Mouse (Mus musculus): ENCODE results near the gene Pde4c. TPM values are rescaled to one million over a fixed set of nuclear protein-coding genes. Genes with fewer than 3 reads are reported as not detected.
A peak's percentile ranks its signal among the peaks of the same experiment; 100 is the strongest.

Gene Pde4c
- 0.56 and 0.71 TPM in 2 replicates for polyA plus RNA-seq (2016; fragmentation: Nextera tagmentation; extraction: Ambion mirVana)

DNA sequence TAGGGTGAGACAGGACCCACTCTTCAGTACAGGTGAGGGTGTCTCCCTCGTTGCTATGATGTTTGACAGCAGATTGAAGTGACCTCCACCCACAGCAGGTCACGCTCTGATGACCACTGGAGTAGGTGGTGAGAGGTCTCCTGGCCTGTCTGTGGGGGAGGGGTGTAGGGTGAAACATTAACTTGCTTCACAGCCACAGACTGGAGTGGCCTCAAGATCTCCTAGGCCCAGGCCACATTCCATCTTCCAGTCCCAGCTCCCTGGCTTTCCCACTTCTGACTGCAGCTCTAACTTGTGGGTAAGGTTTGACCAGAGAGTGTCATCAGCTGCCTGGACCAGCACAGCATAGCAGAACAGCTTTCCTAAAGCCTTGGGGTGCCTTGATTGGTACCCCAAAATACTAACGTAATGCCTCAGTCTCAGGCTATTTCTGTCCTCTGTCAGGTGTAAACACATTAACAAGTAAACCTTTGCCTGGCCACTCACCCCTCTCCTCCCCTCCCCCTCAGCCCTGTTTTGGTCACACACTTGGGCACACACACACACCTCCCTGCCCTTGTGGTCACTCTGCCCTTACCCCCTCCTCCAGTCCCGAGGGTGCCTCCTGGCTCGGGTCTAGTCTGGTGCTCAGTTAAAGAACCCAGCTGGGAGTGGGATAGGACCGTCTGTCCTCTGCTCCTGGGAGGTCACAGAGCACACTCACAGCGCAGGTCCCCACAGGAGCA is at the start of gene Pde4c:
Gene Pde4c, plus strand, starts transcription at position 235 of the 725 bp plus-strand sequence.
- no peak within 1 kb of the TSS for H3K4me3 ChIP-seq

DNA sequence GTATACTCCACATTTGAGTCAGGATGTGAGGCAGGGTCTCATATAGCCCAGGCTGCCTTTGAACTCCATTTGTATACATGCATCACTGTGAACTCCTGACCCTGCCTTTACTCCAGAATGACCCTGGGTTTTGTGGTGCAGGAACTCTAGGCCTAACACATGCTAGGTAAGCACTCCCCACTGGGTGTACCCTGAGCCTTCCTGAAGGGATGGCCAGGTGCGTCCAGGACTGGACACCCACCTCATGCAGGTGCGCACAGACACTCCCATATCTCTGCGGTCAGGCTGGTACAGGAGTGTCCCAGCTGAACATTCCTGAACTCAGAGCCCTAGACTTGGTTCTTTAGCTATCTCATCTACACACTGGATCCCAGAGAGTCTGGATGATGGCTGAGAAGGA is 49.4 kb upstream of the Pde4c start:
- Histone ChIP-seq H3K9me3 (replicated peaks) (no peaks in the 10 kb centered on the region), H3K36me3 (peaks cover 30% of the 10 kb centered on the region), H3K4me1 (peaks cover 68% of the 10 kb centered on the region), H3K4me2 (peak overlapping the region; percentile 89), H3K9ac (peak overlapping the region; percentile 69), H3K27me3 (replicated peaks) (no peaks in the 10 kb centered on the region), H3K4me3 (peak overlapping the region; percentile 69), H3K27ac (peak overlapping the region; percentile 93)
- 67% methylated on average over 3 of the region's 3 CpGs for WGBS (ENCODE audit: insufficient replicate concordance)
- ATAC-seq: no peak

More for the DNA sequence above, at the start of gene Pde4c:
- Histone ChIP-seq H3K27me3 (replicated peaks) (peaks cover 54% of the 10 kb centered on the region), H3K27ac (peak within 1 kb of the TSS; percentile 73), H3K9ac (no peak within 1 kb of the TSS; the same call in 1 of the 2 replicates), H3K4me2 (no peak within 1 kb of the TSS; the same call in 1 of the 2 replicates), H3K4me1 (peaks cover 9% of the 10 kb centered on the region; the same call in 1 of the 2 replicates), H3K36me3 (no peaks in the 10 kb centered on the region), H3K9me3 (replicated peaks) (no peaks in the 10 kb centered on the region)
- ATAC-seq: peak; percentile 52
- 50% methylated on average over 7 of the region's 7 CpGs for WGBS (ENCODE audit: insufficient replicate concordance)

DNA sequence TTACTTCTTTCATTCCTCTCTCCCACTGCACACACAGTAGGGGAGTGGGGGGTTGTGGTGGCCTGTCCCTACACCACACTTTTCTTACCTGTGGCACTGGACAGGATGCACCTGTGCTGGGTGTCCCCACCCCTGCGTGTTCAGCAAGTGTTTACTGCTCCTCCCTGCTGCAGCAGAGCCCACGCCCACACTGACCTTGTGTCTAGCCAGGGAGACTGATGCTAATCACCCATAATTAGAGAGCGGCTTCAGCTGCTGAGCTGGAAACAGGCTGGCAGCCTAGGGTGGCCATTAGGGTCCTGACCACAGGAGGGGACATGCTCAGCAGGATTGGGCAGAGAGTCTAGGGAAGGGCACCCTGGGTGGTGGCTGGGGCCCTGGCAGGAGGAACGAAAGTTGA is 48.8 kb upstream of the Pde4c start:
- 43% methylated on average over 4 of the region's 4 CpGs for WGBS (ENCODE audit: insufficient replicate concordance)
- 0 out of 2 replicates have a peak, but pooled peaks have one; percentile 6 for ATAC-seq
- Histone ChIP-seq H3K9me3 (replicated peaks) (no peaks in the 10 kb centered on the region), H3K27ac (peak overlapping the region; percentile 93), H3K4me3 (peak overlapping the region; percentile 69), H3K36me3 (peaks cover 36% of the 10 kb centered on the region), H3K9ac (peak overlapping the region; percentile 69), H3K4me2 (peak overlapping the region; percentile 89), H3K4me1 (peaks cover 74% of the 10 kb centered on the region), H3K27me3 (replicated peaks) (no peaks in the 10 kb centered on the region)

DNA sequence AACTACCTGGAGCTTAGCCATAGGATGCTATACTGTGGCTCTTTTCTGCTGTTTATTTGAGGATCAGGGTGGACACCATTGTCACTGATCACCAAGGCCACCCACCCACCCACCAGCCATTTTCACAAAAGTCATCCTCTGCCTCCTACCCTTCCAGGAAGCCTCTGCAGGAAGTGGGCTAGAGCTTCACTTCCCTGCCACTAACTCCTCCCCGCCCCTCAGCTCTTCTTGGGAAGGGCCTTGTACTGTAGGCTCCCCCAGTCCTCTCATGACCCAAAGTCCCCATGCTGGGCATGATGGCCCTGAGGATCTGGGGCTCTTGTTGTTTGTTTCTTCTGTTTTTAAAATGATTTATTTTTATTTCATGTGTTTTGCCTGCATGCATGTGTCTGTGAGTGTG is 48.2 kb upstream of the Pde4c start:
- ATAC-seq: no peak
- H3K9ac ChIP-seq: peak overlapping the region; percentile 69; the same call in 1 of the 2 replicates
- no peak overlapping the region for H3K4me3 ChIP-seq
- peaks cover 79% of the 10 kb centered on the region for H3K4me1 ChIP-seq
- H3K27me3 ChIP-seq (replicated peaks): no peaks in the 10 kb centered on the region
- H3K4me2 ChIP-seq: peak overlapping the region; percentile 89
- peak overlapping the region; percentile 93 for H3K27ac ChIP-seq
- 38% methylated on average over 1 of the region's 1 CpGs for WGBS (ENCODE audit: insufficient replicate concordance)
- H3K36me3 ChIP-seq: peaks cover 42% of the 10 kb centered on the region
- no peaks in the 10 kb centered on the region for H3K9me3 ChIP-seq (replicated peaks)

GRCm38 (mm10) chr8:70677451-70678080 is 46.0 kb upstream of the Pde4c start:
- Histone ChIP-seq H3K4me3 (peak overlapping the region; percentile 8; the same call in 1 of the 2 replicates), H3K9ac (peak overlapping the region; percentile 51), H3K4me2 (peak overlapping the region; percentile 58), H3K27me3 (replicated peaks) (peaks cover 3% of the 10 kb centered on the region; the same call in 1 of the 2 replicates), H3K9me3 (replicated peaks) (no peaks in the 10 kb centered on the region), H3K4me1 (peaks cover 90% of the 10 kb centered on the region), H3K36me3 (peaks cover 45% of the 10 kb centered on the region), H3K27ac (peak overlapping the region; percentile 81)
- ATAC-seq: no peak
- 85% methylated on average over 15 of the region's 15 CpGs for WGBS (ENCODE audit: insufficient replicate concordance)

- peaks cover 9% of the 10 kb centered on the region; the same call in 1 of the 2 replicates for H3K27me3 ChIP-seq (replicated peaks)
- no peak overlapping the region for H3K4me2 ChIP-seq
- H3K9ac ChIP-seq: no peak overlapping the region
- peak overlapping the region; percentile 46 for H3K27ac ChIP-seq
- H3K36me3 ChIP-seq: peaks cover 45% of the 10 kb centered on the region
- no peak for ATAC-seq
- H3K4me1 ChIP-seq: peaks cover 87% of the 10 kb centered on the region
- H3K9me3 ChIP-seq (replicated peaks): no peaks in the 10 kb centered on the region
- no peak overlapping the region for H3K4me3 ChIP-seq
Observed at GRCm38 (mm10) chr8:70678679-70679078, 44.8 kb upstream of the Pde4c start.

DNA sequence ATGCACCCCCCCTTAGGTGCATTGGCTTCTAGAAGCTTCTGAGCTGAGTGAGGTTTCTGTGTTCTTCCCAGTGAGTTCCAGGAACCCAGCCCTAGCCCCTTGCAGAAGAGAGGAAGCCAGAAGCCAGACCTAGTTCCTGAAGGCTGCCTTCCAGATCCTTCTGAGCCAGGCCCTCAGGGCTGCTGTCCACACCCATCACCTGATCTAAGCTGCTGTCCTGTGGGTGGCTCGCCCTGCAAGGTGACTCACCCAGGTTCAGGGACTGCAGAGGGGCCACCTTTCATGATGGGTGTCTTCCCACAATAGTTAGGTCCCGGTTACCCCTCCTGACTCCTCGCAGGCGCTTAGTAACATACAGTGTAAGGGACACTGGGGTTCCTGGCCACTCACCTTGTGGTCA is 44.1 kb upstream of the Pde4c start:
- Histone ChIP-seq H3K4me3 (no peak overlapping the region), H3K27ac (peak overlapping the region; percentile 46; the same call in 1 of the 2 replicates), H3K9me3 (replicated peaks) (no peaks in the 10 kb centered on the region), H3K4me2 (no peak overlapping the region), H3K36me3 (peaks cover 45% of the 10 kb centered on the region), H3K4me1 (peaks cover 80% of the 10 kb centered on the region), H3K9ac (no peak overlapping the region), H3K27me3 (replicated peaks) (peaks cover 17% of the 10 kb centered on the region)
- 83% methylated on average over 4 of the region's 4 CpGs for WGBS (ENCODE audit: insufficient replicate concordance)
- no peak for ATAC-seq

GRCm38 (mm10) chr8:70680039-70680438 is 43.5 kb upstream of the Pde4c start:
- no peak for ATAC-seq
- Histone ChIP-seq H3K4me2 (no peak overlapping the region), H3K9ac (no peak overlapping the region), H3K27ac (peak overlapping the region; percentile 21; the same call in 1 of the 2 replicates), H3K27me3 (replicated peaks) (peaks cover 17% of the 10 kb centered on the region), H3K4me1 (peaks cover 74% of the 10 kb centered on the region), H3K36me3 (peaks cover 45% of the 10 kb centered on the region), H3K9me3 (replicated peaks) (no peaks in the 10 kb centered on the region), H3K4me3 (no peak overlapping the region)
- WGBS (ENCODE audit: insufficient replicate concordance): 74% methylated on average over 3 of the region's 3 CpGs

DNA sequence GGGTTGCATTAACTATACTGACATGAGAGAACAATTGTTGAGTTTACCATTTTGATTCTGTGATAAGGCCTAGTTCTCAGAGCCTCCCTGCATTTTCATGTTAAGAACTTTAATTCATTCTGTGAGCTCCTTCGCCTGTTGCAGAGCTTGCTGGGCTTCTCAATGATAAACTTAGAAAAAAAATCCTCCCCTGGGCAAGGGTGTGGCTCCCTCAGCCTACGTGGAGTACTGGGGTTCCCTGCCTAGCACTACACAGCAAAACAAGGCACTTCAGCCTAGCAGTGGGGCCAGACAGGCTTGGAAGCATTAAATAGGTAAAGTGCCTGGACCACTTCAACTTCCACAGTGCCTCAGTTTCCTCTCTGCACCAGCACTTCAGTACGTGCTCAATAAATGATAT is 42.1 kb upstream of the Pde4c start:
- no peak overlapping the region for H3K9ac ChIP-seq
- no peaks in the 10 kb centered on the region for H3K9me3 ChIP-seq (replicated peaks)
- H3K36me3 ChIP-seq: peaks cover 40% of the 10 kb centered on the region
- H3K4me3 ChIP-seq: no peak overlapping the region
- H3K4me2 ChIP-seq: no peak overlapping the region
- peaks cover 60% of the 10 kb centered on the region for H3K4me1 ChIP-seq
- 0 out of 2 replicates have a peak, but pooled peaks have one; percentile 28 for ATAC-seq
- no peak overlapping the region for H3K27ac ChIP-seq
- peaks cover 25% of the 10 kb centered on the region for H3K27me3 ChIP-seq (replicated peaks)
- 52% methylated on average over 3 of the region's 3 CpGs for WGBS (ENCODE audit: insufficient replicate concordance)

- 0 out of 2 replicates have a peak, but pooled peaks have one; percentile 28 for ATAC-seq
- H3K27me3 ChIP-seq (replicated peaks): peaks cover 30% of the 10 kb centered on the region
- no peak overlapping the region for H3K4me3 ChIP-seq
- peak overlapping the region; percentile 42; the same call in 1 of the 2 replicates for H3K9ac ChIP-seq
- WGBS (ENCODE audit: insufficient replicate concordance): 15% methylated on average over 19 of the region's 19 CpGs
- peak overlapping the region; percentile 40 for H3K4me2 ChIP-seq
- no peaks in the 10 kb centered on the region for H3K9me3 ChIP-seq (replicated peaks)
- H3K27ac ChIP-seq: no peak overlapping the region
- H3K36me3 ChIP-seq: peaks cover 34% of the 10 kb centered on the region
- peaks cover 52% of the 10 kb centered on the region for H3K4me1 ChIP-seq
Observed at GRCm38 (mm10) chr8:70682193-70682592, 41.3 kb upstream of the Pde4c start.

GRCm38 (mm10) chr8:70682692-70683091 is 40.8 kb upstream of the Pde4c start:
- Histone ChIP-seq H3K4me3 (no peak overlapping the region), H3K36me3 (peaks cover 29% of the 10 kb centered on the region), H3K9me3 (replicated peaks) (no peaks in the 10 kb centered on the region), H3K9ac (no peak overlapping the region), H3K27me3 (replicated peaks) (peaks cover 35% of the 10 kb centered on the region), H3K27ac (no peak overlapping the region), H3K4me1 (peaks cover 47% of the 10 kb centered on the region), H3K4me2 (peak overlapping the region; percentile 40; the same call in 1 of the 2 replicates)
- WGBS (ENCODE audit: insufficient replicate concordance): 60% methylated on average over 3 of the region's 3 CpGs
- no peak for ATAC-seq

GRCm38 (mm10) chr8:70684291-70684690 is 39.2 kb upstream of the Pde4c start:
- WGBS (ENCODE audit: insufficient replicate concordance): 57% methylated on average over 7 of the region's 7 CpGs
- H3K27me3 ChIP-seq (replicated peaks): peaks cover 36% of the 10 kb centered on the region
- ATAC-seq: no peak
- peaks cover 31% of the 10 kb centered on the region for H3K4me1 ChIP-seq
- peaks cover 13% of the 10 kb centered on the region for H3K36me3 ChIP-seq
- H3K9me3 ChIP-seq (replicated peaks): no peaks in the 10 kb centered on the region
- H3K4me3 ChIP-seq: no peak overlapping the region
- H3K9ac ChIP-seq: no peak overlapping the region
- H3K27ac ChIP-seq: no peak overlapping the region
- no peak overlapping the region for H3K4me2 ChIP-seq

Data from liver, embryonic 12.5 days (tissue).